Mouse (Mus musculus): ENCODE results near the gene Ppara.

Gene Ppara

DNA sequence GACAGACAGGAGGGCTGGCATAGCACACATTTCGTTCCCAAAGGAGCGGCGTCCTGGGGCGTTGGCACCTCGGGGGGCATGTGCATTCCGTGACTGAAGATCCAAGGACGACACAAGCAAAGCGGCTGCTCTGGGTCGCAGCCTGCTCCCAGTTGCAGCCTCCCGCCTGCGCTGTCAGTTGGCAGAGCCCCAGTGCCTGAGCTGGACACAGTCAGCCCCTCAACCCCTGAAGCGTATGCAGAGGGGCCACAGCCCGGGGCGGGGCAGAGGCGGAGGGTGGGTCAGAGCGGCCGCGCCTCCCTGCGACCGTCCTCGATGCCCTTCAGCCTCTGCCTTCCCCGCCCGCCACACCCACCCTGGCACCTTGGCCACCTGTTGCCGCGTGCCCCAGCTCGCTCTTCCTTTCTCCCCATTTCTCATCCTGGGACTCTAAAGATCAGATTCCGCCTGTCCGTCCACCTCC lies at the start of gene Ppara:
Gene Ppara (plus strand): TSS at position 413 of the 463 bp plus-strand sequence.
- no peak for DNase-seq (ENCODE audit: low spot score)

DNA sequence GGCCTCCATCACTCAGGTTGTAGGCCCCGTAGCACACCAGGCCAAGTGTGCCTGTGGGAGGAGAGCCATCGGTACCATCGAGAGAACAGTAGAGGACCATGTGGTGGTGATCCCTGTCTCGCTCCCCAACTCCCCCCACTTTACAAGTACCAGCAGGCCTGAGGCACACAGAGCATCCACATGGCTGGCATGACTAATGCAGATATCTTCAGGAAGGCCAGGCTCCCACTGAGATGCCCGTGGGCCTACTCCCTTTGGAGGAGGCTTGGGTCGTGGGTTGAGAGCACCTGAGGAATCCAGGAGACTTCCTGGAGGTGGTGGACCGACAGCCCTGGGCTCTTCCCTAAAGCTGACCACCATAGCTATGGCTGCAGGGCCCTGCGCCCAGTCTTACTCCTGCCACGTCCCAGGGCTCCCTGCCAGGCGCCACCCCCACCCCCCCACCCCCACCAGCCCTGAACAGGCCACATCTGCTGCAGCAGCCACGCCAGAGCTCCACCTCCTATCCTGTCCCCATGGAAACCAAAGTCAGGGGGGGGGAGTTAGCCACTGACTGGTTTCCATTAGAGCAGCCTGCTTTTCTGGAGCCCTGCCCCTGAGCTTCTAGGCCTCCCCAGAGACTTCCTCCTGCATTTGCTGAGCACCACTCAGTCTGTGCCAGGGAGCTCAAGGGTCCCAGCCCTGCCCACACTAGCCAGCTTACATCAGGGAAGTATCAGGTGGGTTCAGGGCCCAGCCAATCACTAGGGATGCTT lies 48.0 kb upstream of the Ppara start:
- DNase-seq (ENCODE audit: low spot score) = peak; percentile 52

DNA sequence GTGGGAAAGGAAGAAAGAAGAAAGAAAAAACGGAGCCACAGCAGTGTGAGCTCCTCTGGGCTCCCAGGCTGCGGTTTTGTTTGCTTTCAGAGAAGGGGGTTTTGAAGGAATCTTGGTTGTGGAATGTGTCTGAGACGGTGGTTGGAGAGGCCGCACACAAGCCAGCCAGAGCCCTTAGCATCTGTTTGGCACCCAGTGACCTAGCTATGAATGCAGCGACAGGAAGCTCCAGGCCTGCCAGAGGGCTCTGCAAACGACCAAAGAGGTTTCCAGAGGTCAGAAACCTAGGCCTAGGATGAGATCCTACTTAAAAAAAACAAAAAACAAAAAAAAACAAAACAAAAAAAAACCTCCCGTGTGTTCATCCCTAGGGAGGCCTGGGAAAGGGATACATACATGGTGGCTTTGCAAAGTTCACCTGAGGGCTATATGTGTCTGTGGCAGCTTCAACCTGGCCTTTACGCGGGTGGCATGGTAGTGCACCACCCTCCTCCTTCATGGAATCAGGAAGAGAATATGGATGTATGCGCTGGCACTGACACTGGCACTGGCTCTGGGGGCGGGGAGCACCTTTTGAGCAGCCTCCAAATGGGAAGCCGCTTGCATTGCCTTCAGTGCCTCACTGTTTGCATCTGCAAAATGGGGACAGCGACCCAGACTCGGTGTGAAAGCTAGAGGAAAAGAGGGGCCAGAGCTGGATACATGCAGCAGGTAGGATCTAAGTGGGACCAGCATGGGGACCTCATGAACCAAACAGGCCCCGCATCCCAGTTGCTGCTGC lies 47.0 kb upstream of the Ppara start:
- DNase-seq (ENCODE audit: low spot score) = peak; percentile 13

DNA sequence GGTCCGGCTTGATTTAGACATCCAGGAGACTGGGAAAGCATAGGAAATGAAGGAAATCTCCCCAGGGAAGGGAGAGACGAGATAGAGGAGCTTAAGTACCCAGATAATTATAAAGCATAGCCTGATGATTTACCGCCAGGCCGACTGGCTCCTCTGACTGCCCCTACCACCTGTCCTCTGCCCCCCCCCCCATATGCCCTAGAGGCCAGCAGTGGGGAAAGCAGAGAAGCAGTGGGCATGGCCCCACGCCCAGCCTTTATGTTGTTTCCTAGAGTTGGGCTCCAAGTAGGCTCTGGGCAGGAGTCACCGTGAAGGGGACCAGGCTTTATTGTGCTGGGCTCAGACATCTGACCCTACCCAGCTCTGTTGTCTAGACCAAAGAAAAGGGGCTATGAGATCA lies 46.0 kb upstream of the Ppara start:
- DNase-seq (ENCODE audit: low spot score) = no peak

DNA sequence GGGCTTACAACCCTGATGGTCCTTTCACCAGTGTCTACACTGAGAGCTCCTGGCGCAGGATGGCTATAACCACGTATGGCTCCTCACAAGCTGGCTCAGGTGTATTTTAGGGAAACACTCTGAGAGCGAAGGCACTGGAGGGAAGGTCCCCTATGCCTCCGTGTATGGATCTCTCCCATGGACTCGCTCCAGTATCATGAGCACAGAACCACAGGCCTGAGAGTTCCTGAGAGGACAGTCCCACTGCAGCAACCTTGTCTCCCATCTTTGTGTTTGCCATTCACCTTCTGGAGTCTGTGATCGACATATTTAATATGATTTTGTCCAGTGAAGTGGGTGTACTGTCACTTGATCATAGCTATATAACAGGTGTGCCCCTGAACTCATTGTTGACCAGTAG lies 45.3 kb upstream of the Ppara start:
- DNase-seq (ENCODE audit: low spot score) = no peak

DNA sequence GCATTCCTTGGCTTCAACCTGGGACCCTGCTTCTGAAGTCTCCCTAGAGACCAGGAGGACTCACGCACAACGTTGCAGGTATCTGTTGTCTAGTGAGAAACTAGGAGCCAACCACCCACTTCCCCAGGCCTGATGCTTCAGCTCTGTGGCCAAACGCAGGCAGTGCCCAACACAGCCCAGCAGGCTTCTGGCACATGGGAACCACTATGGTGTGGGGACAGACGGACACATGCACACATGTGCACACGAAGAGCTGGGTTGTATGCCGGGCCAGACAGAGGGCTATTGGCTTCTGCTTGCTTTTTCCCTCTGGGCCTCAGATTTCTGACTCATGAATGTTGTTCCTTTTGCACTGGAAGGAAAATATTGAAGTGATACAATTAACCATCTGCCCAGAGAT lies 44.7 kb upstream of the Ppara start:
- DNase-seq (ENCODE audit: low spot score) = no peak

DNA sequence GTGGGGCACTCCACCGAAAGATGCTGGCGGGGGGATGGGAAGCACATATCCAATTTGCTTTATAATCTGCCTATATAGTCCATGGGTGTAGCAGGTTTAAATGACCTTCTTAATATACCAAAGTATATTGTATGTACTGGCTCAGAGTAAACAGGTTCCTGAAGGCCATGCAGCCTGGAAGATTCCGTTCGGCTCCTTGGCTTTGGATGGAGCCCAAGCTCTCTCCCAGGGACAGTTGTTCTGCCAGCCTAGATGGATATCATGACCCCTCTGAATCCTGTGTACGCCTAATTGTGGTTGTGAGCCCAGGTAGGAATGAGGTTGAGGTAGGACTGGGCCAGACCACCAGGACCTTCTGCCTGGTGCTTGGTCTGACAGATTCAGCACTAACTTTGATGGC lies 43.9 kb upstream of the Ppara start:
- DNase-seq (ENCODE audit: low spot score) = no peak

DNA sequence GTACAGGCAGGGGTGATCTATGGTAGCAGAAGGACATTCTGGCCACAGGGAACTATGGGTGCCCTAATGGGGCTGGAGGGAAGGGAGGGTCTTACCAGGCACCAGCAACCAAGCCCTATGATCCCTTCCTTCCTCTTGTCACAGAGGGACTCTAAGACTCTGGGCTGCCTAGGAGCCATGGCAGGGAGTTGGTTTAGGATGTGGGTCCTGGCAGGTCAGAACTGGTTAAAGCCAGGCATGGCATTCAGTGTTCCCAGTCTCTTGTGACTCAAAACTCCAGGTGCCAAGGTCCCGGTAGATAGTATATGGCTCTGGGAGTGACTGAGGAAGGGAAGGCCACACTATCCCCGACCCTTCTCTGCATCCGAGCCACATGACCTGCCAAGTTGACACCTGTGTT lies 41.7 kb upstream of the Ppara start:
- DNase-seq (ENCODE audit: low spot score) = no peak

DNA sequence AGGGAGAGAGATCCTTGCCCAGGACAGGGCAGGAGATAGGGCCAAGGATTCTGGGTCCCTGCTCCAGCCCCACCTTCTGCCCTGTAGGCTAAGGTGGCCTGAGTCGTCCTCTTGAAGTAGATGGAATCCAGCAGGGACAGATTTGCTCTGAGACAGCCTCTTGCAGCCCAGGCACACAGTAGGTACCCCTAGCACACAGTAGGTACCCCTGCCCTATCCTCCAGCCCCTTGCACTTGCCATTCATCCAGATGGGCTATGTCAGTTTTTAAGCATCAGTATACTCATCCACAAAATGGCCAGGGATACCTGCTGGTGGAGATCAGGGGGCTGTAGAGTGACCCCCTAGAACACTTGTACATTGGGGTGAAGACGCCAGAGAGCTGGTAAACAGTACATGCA lies 41.0 kb upstream of the Ppara start:
- DNase-seq (ENCODE audit: low spot score) = no peak

DNA sequence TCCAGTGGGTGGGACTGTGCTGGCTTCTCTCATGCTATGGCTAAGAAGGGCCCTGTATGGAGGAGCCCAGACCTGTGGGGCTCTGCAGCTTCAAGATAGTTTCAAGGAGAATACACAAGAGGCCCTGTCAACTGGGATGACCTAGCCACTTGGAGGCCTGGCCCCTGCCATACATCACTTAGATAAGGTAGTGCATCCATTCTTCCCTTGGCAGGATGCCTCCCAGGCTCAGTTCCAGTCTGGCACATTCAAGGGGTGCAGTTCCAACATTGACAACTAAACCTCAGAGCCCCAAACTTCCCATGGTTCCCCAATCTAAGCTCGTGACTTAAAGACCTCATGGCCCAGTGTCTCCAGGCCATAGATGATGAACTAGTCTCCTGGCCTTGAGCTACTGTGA lies 40.4 kb upstream of the Ppara start:
- no peak for DNase-seq (ENCODE audit: low spot score)

DNA sequence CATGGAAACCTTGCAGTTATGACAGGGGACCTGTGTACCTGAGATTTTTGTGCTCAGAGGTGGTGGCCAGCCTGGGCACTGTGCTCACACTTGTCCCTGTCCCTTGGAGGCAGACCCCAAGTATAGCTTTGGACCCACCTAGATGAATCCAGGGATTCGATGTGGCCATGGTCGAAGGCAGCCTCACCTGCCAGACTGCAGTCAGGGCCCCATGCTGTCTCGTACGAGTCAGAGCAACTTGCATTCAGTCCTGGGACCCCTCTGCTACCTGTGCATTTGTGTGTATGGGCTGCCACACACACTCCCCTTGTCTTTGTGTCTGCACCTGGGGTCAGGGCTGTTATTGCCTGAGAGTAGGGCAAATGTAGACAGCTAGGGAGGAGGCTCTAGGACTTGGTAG lies 39.5 kb upstream of the Ppara start:
- DNase-seq (ENCODE audit: low spot score) = no peak

DNA sequence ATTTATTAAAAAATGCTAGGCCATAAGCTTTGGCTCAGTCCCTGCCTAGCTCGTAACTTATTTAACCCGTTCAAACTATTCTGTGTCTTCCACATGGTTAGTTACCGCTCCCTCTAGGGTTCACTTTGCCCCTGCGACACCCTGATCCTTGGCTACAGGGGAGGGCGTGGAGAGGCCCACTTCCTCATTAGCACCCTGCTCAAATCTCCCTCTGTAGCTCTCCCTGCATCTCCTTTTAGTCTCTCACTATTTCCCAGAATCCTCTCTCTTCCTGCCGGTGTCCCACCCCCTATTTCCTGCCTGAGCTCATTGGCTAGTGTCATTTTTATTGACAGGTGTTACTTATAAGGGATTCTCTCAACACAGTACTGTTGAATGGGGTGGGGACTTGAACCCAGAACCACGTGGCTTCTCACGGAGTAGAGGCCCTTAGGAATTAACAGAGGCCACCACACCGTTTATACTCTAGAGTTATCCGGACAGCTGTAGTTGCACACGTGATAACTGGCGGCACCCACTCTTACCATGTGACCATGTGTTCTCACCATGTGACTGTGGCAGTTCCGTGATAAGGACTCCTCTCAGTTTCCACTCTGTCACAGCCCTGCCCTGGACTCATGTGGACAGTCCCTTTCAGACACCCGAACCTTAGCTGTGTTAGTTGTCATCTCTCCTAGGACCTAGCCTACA lies 36.3 kb upstream of the Ppara start:
- no peak for DNase-seq (ENCODE audit: low spot score)

DNA sequence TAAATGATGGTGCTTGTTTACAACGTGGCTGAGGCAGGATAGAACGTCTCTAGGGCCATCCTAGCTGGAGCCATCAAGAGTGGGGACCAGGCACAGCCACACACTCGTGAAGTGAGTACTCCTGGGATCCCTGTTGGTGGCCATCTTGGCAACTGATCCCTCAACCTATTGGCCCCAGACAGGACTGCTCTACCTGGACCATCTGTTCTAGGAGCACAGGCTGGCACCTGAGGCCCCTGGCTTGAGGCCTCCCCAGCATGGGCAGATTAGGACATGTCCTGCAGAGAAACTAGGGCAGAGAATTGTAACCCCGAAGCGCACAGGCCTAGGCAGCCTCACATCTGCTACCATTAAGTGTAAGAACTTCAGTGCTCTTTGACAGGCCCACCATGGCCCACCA lies 35.3 kb upstream of the Ppara start:
- no peak for DNase-seq (ENCODE audit: low spot score)

DNA sequence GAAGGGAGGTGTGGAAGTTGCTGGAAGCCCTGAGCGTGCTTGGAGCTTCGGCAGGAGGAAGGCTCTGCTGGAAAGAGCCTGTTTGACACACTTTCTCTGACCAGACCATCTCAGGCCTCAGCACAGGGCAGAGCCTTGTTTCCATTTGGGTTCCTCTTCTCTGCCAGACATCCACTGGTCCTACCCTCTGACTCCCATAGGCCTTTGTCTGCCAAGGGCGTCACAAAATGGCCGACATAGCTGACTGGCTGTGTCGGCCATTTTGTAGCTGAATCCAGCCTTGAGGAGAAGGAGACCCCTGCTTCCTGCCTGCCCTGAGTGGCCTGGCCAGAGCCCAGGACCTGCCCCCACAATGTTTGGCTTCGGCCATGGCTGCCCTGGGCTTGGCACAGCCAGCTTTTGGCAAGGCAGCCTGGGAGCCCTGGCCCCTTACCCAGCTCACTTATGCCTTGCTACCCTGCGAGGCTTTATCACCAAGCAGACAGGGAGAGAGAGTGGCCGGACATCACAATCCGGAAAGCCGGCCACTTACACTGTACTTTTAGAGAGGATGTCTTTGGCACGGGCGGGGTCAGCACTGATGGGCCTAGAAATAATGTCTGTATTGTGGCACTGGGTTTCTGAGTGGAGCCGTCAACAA lies 34.8 kb upstream of the Ppara start:
- no peak for DNase-seq (ENCODE audit: low spot score)

DNA sequence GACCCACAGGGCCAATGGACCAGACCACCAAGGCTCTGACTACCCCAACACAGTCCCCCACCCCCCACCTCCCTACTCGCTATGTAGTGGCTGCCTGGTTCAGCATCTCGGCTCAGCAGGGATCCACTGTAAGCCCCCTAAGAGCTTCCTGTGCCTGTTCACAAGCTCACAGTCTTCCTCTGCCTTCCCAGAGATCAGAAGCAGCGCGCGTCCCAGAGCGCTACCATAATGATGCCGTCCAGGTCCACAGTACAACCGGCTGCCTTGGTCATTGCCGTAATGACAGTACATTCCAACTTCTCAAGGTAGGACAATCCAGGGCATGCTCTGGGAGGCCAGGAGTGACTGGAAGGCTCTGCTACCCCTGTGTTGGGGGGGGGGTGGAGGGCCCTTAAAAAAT lies 34.1 kb upstream of the Ppara start:
- no peak for DNase-seq (ENCODE audit: low spot score)

DNA sequence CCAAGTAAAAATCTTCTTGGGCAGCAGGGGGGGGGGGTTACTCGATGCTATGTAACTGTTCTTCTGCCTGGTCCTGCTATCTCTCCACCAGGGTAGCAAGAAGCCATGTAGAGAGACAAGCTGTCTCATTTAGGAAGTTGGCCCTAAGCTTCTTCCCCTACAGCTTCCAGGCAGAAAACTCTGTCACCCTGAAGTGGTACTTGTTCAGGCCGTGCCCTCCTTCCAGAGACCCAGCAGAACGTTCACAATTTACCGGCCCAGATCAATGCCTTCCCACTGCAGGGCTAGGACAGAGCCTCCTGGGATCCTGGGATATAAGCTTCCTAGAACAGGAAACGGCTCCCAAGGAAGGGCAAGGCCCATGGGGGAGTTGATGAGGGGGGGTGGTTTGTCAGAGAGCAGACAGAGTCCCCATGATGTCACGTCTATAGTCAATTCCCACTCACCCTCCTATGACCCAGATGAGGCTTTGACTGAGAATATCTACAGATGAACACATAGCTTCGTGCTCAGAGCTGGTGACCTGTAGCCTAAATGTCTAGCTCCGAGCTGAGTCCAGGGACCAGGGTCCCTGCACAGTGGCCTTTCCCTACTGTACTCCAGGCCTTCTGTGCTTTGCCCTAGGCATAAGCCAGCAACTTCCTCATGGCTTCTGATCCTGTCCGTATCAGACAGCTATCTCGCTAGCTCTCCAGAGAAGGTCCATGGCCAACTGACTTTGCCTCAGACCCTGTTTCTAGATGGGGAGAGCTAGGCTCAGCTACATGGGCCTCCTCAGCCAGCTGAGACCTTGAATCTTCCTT lies 33.5 kb upstream of the Ppara start:
- no peak for DNase-seq (ENCODE audit: low spot score)

DNA sequence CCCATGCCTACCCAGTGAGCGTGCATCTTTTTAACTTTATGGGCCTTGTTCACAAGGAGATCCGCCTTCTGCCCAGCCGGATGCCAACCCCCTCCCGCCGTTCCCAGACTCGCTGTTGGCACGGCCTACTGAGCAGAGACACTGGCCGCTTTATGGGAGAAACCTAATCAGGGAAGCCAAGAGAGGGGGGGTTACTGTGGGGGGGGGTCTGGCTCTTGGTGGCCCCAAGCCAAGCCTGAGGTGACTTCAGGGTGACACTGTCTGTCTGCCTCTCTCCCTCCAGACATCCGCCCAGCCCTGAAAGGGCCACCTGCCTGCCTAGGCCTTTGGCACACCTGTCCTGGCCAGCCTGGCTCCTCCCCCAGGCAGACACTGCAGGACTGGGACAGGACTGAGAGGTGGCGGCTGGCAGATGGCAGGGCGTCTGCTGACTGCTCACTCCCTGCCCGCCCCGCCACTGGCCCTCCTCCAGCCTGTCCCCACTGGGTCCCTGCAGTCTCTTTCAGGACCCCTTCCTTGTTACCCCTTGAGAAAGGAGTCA lies 32.3 kb upstream of the Ppara start:
- no peak for DNase-seq (ENCODE audit: low spot score)

DNA sequence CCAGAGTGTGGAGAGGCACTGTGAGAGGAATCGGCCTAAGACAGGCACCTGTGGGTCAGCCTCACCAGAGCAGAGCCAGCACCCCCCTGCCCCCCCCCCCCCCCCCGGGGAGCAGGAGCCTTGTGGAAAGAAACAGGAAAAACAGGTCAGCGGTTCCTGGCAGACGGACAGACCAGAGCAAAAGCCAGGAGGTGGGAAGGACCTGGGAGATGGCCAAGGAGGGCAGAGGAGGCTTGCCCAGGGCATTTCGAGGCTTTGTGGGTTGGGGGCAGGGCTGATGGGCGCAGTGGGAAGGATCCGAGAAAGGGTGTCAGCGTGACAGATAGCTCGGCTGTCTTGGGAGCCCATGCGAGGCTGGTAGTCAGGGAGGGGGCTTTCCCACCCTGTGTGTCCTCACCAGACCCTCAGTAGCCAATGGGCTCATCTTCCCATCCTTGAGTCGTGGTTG lies 31.6 kb upstream of the Ppara start:
- no peak for DNase-seq (ENCODE audit: low spot score)

DNA sequence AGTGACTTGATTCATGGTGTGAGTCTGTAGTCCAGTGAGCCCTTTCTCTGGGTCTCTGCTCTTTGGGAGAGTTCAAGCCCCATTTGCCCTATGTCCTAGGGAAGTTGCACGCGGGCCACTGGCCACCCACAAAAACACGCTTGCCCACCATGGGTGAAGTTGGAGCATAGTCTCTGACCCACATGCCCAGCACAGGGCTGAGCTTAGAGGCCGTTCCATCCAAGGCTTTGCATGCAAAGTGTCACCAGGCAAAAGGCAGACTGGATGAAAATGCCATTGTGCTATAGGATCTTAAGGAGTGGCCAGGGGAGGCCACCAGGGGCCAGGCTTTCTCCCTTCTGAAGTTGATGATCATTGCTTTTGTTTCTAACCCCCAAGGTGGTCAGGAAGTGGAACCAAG lies 30.9 kb upstream of the Ppara start:
- DNase-seq (ENCODE audit: low spot score) = no peak

DNA sequence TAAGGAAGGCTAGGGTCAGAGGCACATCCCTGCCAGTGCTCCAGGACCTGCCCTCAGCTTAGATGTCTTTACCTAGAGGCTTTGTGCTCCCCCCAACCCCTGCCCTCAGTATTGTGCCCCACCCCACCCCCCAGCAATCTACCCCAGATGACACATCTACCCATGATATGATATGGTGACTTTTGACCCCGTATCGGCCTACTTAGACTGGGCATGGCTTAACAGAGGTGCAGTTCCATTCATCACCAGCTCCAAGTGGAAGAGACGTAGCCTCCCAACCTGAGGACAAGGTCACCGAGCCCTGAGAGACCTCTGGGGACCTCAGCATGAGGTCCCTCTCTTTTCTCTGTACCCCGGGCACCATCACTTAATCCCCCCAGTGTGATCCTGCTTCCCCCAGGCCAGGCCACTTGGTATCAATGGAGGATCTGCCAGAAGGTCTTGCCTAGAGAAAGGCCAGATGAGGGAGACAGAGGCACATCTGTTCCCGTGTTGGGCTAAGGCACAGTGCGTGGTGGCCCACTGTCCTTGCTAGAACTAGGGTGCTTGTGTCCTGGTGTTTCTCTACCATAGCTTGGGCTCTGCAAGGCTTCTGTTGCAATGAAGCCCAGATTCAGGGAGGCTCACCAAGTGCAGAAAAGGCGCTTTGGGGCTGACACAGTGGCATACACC lies 30.3 kb upstream of the Ppara start:
- no peak for DNase-seq (ENCODE audit: low spot score)

Measured in embryo, embryonic 10.5 days (tissue).